Mouse (Mus musculus): ENCODE measurements at regions not wholly inside any gene's neighbourhood (a gene's known extent, or its start where the extent isn't known, plus 50 kb on each side); places are given as distances from the start of the nearest gene placed in this dataset.

DNA sequence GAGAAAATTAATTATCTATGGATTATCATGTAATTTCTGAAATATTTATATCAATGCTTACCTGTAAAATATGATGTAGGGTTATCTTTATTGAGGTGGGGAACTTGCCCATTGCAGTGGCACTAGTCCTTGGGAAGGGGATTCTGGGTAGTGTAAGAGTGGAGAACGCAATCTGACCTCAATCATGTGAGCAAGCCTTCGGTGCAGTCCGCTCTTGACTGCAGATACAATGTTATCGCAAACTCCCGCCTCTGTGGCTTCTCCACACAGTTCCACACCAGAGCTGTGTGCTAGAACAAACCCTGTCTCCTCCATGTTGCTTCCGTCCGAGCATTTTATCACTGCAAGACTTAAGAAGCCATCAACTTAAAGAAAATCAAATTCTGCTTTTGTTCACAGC, 62.1 kb upstream of the Jade1 start:
- no peak for TF ChIP-seq CTCF (IDR thresholded peaks at IDR 0.05; ENCODE audit: borderline replicate concordance, extremely low read depth, insufficient read depth, insufficient read length)
- TF ChIP-seq POLR2A (IDR thresholded peaks at IDR 0.05; ENCODE audit: borderline replicate concordance, extremely low read depth, insufficient read depth, insufficient read length, poor library complexity, severe bottlenecking), result no peak

Measured in brain, embryonic 14.5 days (tissue).